Mouse (Mus musculus): ENCODE data around the gene Slfn9. TPM values are rescaled to one million over a fixed set of nuclear protein-coding genes. Genes with fewer than 3 reads are reported as not detected.
"Not testable (repeated sequence)": the region's sequence is repeated elsewhere in the genome, so short reads cannot be mapped to it uniquely, and the experiment has no call there.

The Slfn9 gene
- polyA plus RNA-seq (2014; fragmentation: Nextera tagmentation; extraction: Ambion mirVana), result 1.2 and 3.1 TPM in 2 replicates

DNA sequence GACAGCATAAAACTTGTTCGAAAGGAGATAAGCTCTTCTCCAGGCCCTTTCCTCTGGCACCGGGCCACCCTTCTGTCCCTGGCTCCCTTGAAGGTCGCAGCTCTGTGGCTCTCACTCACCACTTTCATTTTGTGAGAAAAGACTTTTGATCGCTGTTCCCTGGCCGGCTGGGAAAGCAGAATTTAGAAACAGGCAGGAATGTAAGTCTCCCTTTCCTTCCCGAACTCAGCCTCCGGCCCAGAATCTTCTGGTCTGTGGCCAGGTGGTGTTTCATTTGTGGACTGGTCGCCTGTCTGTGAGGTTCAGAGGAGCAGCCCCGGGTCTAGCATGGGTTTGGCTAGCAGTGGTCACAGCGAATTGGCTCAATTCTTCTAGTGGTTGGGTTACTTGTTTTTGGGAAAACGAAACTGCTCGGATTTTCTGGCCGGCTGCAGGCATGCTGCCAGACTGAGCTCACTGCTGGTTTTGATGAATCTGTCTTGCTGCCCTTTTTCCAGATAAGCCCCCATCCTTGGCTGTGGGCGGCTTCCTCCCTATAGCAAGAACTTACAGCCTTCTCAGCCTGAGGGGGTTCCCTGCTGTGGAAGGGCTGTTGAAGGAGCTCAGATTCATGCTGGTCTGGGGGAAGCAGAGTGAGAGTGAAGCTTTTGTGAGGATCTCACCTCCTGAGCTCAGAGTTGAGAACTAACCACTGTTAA is at the start of gene Slfn9:
Gene Slfn9 (minus strand): TSS at position 362 of the 698 bp plus-strand sequence.
- no peak within 1 kb of the TSS for H3K27ac ChIP-seq (replicated peaks; ENCODE audit: low read depth, low read length)
- DNase-seq (peak; percentile 45), ATAC-seq (ENCODE audit: low FRiP score, low TSS enrichment) (no peak)
- H3K4me3 ChIP-seq (replicated peaks; ENCODE audit: low read depth, low read length), result peak within 1 kb of the TSS; percentile 19
- H3K4me1 ChIP-seq (ENCODE audit: control insufficient read depth, insufficient read depth, low read length), result no peaks in the 10 kb centered on the region
- H3K9ac ChIP-seq (replicated peaks; ENCODE audit: low read length), result no peak within 1 kb of the TSS
- WGBS, result 9% methylated on average over 14 of the region's 14 CpGs
- no peaks in the 10 kb centered on the region for H3K27me3 ChIP-seq (ENCODE audit: control insufficient read depth, insufficient read depth, low read length)
- H3K4me2 ChIP-seq (ENCODE audit: low read length), result peak within 1 kb of the TSS; percentile 52
- no peaks in the 10 kb centered on the region for H3K9me3 ChIP-seq (ENCODE audit: control insufficient read depth, low read length)
- no peaks in the 10 kb centered on the region for H3K36me3 ChIP-seq (ENCODE audit: control insufficient read depth, insufficient read depth, low read length)

DNA sequence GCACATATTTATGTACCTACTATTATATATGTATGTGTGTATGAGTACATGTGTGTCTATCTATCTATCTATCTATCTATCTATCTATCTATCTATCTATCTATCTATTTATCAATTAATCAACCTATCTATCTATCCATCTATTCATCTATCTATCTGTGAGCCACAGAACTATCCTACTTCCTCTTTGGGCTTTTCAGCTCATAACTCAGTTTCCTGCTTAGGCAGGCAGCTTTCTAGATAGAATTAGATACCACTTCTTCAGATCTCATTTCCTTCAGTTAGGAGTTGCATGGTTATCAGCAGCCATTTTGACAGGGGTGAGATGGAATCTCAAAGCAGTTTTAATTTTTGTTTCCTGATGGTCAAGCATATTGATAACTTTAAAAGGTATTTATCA is 49.4 kb upstream of the Slfn9 start:
- Histone ChIP-seq H3K9me3 (ENCODE audit: control insufficient read depth, low read length) (no peaks in the 10 kb centered on the region), H3K4me2 (ENCODE audit: low read length) (no peak overlapping the region), H3K9ac (replicated peaks; ENCODE audit: low read length) (no peak overlapping the region), H3K4me1 (ENCODE audit: control insufficient read depth, insufficient read depth, low read length) (no peaks in the 10 kb centered on the region), H3K36me3 (ENCODE audit: control insufficient read depth, insufficient read depth, low read length) (no peaks in the 10 kb centered on the region), H3K27ac (replicated peaks; ENCODE audit: low read depth, low read length) (no peak overlapping the region), H3K4me3 (replicated peaks; ENCODE audit: low read depth, low read length) (no peak overlapping the region), H3K27me3 (ENCODE audit: control insufficient read depth, insufficient read depth, low read length) (no peaks in the 10 kb centered on the region)
- DNase-seq (no peak), ATAC-seq (ENCODE audit: low FRiP score, low TSS enrichment) (no peak)

DNA sequence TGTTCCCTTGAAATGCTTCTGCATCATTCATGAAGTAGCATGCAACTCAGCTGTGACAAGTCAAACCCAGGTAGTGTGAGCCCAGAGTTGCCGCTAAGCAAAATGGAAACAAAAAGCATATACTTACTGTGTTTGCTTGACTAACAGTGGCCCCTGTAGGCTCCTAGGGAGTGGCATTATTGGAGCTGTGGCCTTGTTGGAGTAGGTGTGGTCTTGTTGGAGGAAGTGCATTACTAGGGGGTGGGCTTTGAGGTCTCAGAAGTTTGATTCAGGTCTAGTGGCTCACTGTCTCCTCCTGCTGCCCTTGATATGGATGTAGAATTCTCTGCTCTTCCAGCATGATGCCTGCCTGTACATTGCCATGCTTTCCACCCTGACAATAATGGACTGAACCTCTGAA is 48.7 kb upstream of the Slfn9 start:
- Histone ChIP-seq H3K4me2 (ENCODE audit: low read length) (no peak overlapping the region), H3K4me3 (replicated peaks; ENCODE audit: low read depth, low read length) (no peak overlapping the region), H3K9ac (replicated peaks; ENCODE audit: low read length) (no peak overlapping the region), H3K9me3 (ENCODE audit: control insufficient read depth, low read length) (no peaks in the 10 kb centered on the region), H3K4me1 (ENCODE audit: control insufficient read depth, insufficient read depth, low read length) (no peaks in the 10 kb centered on the region), H3K36me3 (ENCODE audit: control insufficient read depth, insufficient read depth, low read length) (no peaks in the 10 kb centered on the region), H3K27me3 (ENCODE audit: control insufficient read depth, insufficient read depth, low read length) (no peaks in the 10 kb centered on the region), H3K27ac (replicated peaks; ENCODE audit: low read depth, low read length) (no peak overlapping the region)
- DNase-seq, result no peak
- no peak for ATAC-seq (ENCODE audit: low FRiP score, low TSS enrichment)
- WGBS, result 39% methylated on average over 1 of the region's 1 CpGs

DNA sequence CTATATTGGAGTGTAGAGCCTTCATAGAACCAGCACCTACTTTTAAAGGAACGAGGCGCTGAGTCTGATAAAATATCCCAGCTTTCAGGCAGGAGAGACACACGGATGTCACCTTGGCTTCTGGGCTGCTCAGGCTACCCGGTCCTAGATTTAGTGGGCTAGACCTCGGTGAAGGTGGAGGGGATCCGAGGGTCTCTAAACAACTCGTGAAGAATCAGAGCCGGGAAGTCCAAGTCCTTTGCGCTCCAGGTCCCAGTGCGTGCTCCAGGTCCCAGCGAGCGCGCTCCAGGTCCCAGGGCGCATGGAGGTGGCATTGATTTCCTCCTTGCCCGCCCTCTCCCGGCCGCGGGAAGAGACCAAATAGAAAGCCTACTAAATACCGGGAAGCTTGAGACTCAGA is 48.2 kb upstream of the Slfn9 start:
- WGBS, result 9% methylated on average over 19 of the region's 19 CpGs
- no peaks in the 10 kb centered on the region for H3K27me3 ChIP-seq (ENCODE audit: control insufficient read depth, insufficient read depth, low read length)
- DNase-seq (no peak), ATAC-seq (ENCODE audit: low FRiP score, low TSS enrichment) (no peak)
- no peaks in the 10 kb centered on the region for H3K36me3 ChIP-seq (ENCODE audit: control insufficient read depth, insufficient read depth, low read length)
- H3K9ac ChIP-seq (replicated peaks; ENCODE audit: low read length), result no peak overlapping the region
- H3K27ac ChIP-seq (replicated peaks; ENCODE audit: low read depth, low read length), result no peak overlapping the region
- no peak overlapping the region for H3K4me2 ChIP-seq (ENCODE audit: low read length)
- H3K4me3 ChIP-seq (replicated peaks; ENCODE audit: low read depth, low read length), result no peak overlapping the region
- no peaks in the 10 kb centered on the region for H3K4me1 ChIP-seq (ENCODE audit: control insufficient read depth, insufficient read depth, low read length)
- H3K9me3 ChIP-seq (ENCODE audit: control insufficient read depth, low read length), result no peaks in the 10 kb centered on the region

DNA sequence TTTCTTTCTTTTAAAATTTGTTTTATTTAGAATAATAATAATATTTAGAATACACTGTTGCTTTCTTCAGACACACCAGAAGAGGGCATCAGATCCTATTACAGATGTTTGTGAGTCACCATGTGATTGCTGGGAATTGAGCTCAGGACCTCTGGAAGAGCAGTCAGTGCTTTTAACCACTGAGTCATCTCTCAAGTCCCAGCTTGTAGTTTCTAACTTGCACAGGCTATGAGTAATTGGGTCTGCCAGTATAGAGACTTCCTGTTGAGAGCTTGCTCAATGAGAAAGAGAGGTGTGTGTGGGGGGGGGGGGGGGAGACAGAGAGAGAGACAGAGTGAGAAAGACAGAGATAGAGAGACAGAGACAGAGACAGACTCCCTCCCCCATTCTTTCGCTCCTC is 47.5 kb upstream of the Slfn9 start:
- no peak overlapping the region for H3K9ac ChIP-seq (replicated peaks; ENCODE audit: low read length)
- no peak overlapping the region for H3K27ac ChIP-seq (replicated peaks; ENCODE audit: low read depth, low read length)
- H3K27me3 ChIP-seq (ENCODE audit: control insufficient read depth, insufficient read depth, low read length), result no peaks in the 10 kb centered on the region
- DNase-seq, result no peak
- H3K4me1 ChIP-seq (ENCODE audit: control insufficient read depth, insufficient read depth, low read length), result no peaks in the 10 kb centered on the region
- no peak overlapping the region for H3K4me2 ChIP-seq (ENCODE audit: low read length)
- no peaks in the 10 kb centered on the region for H3K9me3 ChIP-seq (ENCODE audit: control insufficient read depth, low read length)
- ATAC-seq (ENCODE audit: low FRiP score, low TSS enrichment), result no peak
- WGBS, result 50% methylated on average over 1 of the region's 1 CpGs
- H3K36me3 ChIP-seq (ENCODE audit: control insufficient read depth, insufficient read depth, low read length), result no peaks in the 10 kb centered on the region
- no peak overlapping the region for H3K4me3 ChIP-seq (replicated peaks; ENCODE audit: low read depth, low read length)

DNA sequence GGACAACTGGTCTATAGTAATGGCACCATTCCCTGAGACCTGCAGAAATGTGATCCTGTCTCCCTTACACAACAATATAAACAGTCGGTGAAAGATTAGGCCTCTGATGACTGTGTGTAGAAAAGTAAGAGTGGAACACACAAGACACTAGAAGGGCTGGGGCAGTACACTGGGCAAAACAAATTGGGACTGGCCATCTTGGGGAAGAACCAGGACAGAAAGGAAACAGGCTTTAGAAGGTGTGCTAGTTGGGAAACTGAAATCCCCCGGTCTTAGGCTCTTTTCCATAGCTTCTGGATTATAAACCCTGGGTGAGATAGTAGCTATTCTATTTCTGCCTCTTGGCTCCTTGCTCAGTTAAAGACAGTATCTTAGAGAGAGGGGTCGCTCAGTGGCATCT is 47.1 kb upstream of the Slfn9 start:
- H3K9me3 ChIP-seq (ENCODE audit: control insufficient read depth, low read length); ATAC-seq (ENCODE audit: low FRiP score, low TSS enrichment); DNase-seq; H3K36me3 ChIP-seq (ENCODE audit: control insufficient read depth, insufficient read depth, low read length); H3K27me3 ChIP-seq (ENCODE audit: control insufficient read depth, insufficient read depth, low read length); H3K27ac ChIP-seq (replicated peaks; ENCODE audit: low read depth, low read length); H3K4me1 ChIP-seq (ENCODE audit: control insufficient read depth, insufficient read depth, low read length); H3K9ac ChIP-seq (replicated peaks; ENCODE audit: low read length); H3K4me3 ChIP-seq (replicated peaks; ENCODE audit: low read depth, low read length); H3K4me2 ChIP-seq (ENCODE audit: low read length): not testable (repeated sequence)
- WGBS, result 84% methylated on average over 3 of the region's 3 CpGs

DNA sequence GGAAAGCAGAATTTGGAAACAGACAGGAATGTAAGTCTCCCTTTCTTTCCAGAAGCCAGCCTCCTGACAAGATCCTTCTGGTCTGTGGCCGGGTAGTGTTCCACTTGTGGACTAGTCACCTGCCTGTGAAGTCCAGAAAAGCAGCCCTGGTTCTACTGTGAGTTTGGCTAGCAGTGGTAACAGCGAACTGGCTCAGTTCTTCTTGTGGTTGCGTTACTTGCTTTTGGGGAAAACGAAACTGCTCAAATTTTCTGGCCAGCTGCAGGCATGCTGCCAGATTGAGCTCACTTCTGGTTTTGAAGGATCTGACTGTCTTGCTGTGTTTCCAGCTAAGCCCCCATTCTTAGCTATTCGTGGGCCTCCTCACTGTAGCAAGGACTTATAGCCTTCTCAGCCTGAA is 29.0 kb upstream of the Slfn9 start, which contains the start of gene Slfn8:
Gene Slfn8 (minus strand): TSS at position 190 of the 400 bp plus-strand sequence.
- Histone ChIP-seq H3K9me3 (ENCODE audit: control insufficient read depth, low read length) (no peaks in the 10 kb centered on the region), H3K9ac (replicated peaks; ENCODE audit: low read length) (no peak within 1 kb of the TSS), H3K27ac (replicated peaks; ENCODE audit: low read depth, low read length) (no peak within 1 kb of the TSS), H3K4me1 (ENCODE audit: control insufficient read depth, insufficient read depth, low read length) (no peaks in the 10 kb centered on the region), H3K4me2 (ENCODE audit: low read length) (no peak within 1 kb of the TSS), H3K36me3 (ENCODE audit: control insufficient read depth, insufficient read depth, low read length) (no peaks in the 10 kb centered on the region), H3K27me3 (ENCODE audit: control insufficient read depth, insufficient read depth, low read length) (no peaks in the 10 kb centered on the region), H3K4me3 (replicated peaks; ENCODE audit: low read depth, low read length) (no peak within 1 kb of the TSS)
- DNase-seq, result peak; percentile 2
- ATAC-seq (ENCODE audit: low FRiP score, low TSS enrichment), result no peak
- 77% methylated on average over 5 of the region's 5 CpGs for WGBS

DNA sequence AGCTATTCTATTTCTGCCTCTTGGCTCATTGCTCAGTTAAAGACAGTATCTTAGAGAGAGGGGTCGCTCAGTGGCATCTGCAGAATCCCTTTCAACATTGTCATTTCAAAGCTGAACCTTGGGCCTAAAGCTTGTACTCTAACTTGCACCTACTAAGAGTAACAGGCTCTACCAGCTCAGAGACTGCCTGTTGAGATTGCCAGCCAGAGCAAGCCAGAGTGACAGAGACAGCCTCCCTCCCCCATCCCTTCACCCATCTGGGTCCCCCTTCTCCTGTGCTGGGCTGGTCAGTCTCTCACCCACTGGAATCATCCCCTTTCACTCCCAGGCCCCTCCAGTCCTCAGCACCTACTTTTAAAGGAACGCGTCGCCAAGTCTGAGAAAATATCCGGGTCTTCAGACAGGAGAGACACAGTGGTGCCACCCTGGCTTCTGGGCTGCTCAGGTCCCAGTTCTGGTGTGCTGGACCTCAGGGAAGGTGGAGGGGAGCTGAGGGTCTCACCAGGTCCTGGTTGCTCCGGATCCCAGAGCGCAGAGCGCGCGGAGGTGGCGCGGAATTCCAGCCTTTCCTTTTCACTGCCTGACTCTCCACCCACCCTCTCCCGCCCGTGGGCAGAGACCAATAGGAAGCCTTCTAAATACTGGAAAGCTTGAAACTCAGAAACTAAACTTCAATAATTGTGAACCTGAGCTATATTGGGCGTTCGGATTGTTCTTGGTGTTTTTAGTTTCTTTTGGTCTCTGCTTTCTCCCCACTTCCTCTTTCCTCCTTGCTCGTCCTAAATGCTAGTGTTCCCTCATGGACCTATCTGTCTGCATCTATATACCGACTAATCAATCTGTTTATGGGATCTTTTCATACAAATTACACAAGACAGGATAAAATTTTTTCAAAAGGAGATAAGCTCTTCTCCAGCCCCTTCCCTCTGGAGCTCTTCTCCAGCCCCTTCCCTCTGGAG is 28.2 kb upstream of the Slfn9 start:
- WGBS, result 73% methylated on average over 18 of the region's 18 CpGs
- not testable (repeated sequence) for H3K4me2 ChIP-seq (ENCODE audit: low read length); H3K4me1 ChIP-seq (ENCODE audit: control insufficient read depth, insufficient read depth, low read length); H3K36me3 ChIP-seq (ENCODE audit: control insufficient read depth, insufficient read depth, low read length); H3K27ac ChIP-seq (replicated peaks; ENCODE audit: low read depth, low read length); H3K9ac ChIP-seq (replicated peaks; ENCODE audit: low read length); ATAC-seq (ENCODE audit: low FRiP score, low TSS enrichment); H3K9me3 ChIP-seq (ENCODE audit: control insufficient read depth, low read length); H3K27me3 ChIP-seq (ENCODE audit: control insufficient read depth, insufficient read depth, low read length); DNase-seq; H3K4me3 ChIP-seq (replicated peaks; ENCODE audit: low read depth, low read length)

Measured in midbrain, embryonic 14.5 days (tissue).